Mouse (Mus musculus) hindbrain, embryonic 16.5 days (tissue): ENCODE results near the gene Ripor1. TPM values are rescaled to one million over a fixed set of nuclear protein-coding genes. Genes with fewer than 3 reads are reported as not detected.

Source experiments
- ATAC-seq: fragments of 200-750 bp; cut with Nextera tagmentation; 2 replicates; pipeline ENCODE4 v1.8.0; 2017; ENCODE audit warnings: moderate TSS enrichment, moderate library complexity
- H3K27ac ChIP-seq: fragments of 300-500 bp; sonication (generic); 2 replicates; pipeline ENCODE4 v1.5.1; 2014; ENCODE audit warnings: low read depth, mild to moderate bottlenecking, control low read depth, low read length, moderate library complexity
- H3K27me3 ChIP-seq: fragments of 300-500 bp; sonication (generic); replicated peaks from 2 replicates; pipeline ENCODE4 v1.6.1; 2014; ENCODE audit warnings: low read length; ENCODE audit not compliant: control insufficient read depth, insufficient read depth
- H3K36me3 ChIP-seq: fragments of 300-500 bp; sonication (generic); 2 replicates; pipeline ENCODE4 v1.6.1; 2014; ENCODE audit warnings: mild to moderate bottlenecking, low read length, moderate library complexity, mixed read lengths; ENCODE audit not compliant: control insufficient read depth, insufficient read depth
- H3K4me1 ChIP-seq: fragments of 300-500 bp; sonication (generic); 2 replicates; pipeline ENCODE4 v1.6.1; 2014; ENCODE audit warnings: low read depth, low read length; ENCODE audit not compliant: control insufficient read depth, insufficient read depth
- H3K4me2 ChIP-seq: fragments of 300-500 bp; sonication (generic); 2 replicates; pipeline ENCODE4 v1.6.1; 2014; ENCODE audit warnings: mild to moderate bottlenecking, low read length, control low read depth, moderate library complexity
- H3K4me3 ChIP-seq: fragments of 300-500 bp; sonication (generic); 2 replicates; pipeline ENCODE4 v1.5.1; 2014; ENCODE audit warnings: mild to moderate bottlenecking, low read length, control low read depth, moderate library complexity
- H3K9ac ChIP-seq: fragments of 300-500 bp; sonication (generic); 2 replicates; pipeline ENCODE4 v1.6.1; 2014; ENCODE audit warnings: low read depth, mild to moderate bottlenecking, control low read depth, low read length, moderate library complexity
- H3K9me3 ChIP-seq: fragments of 300-500 bp; sonication (generic); 2 replicates; pipeline ENCODE4 v1.6.1; 2014; ENCODE audit warnings: mild to moderate bottlenecking, low read length, moderate library complexity; ENCODE audit not compliant: control insufficient read depth
- WGBS: fragments of 180-500 bp; shearing (Covaris S2); extraction: QIAGEN DNeasy Blood & Tissue Kit; methylation state at CpG from one replicate; pipeline ENCODE4 v1.1.7; 2014; 5-methylcytosine and 5-hydroxymethylcytosine counted together
- microRNA counts: library from miRNA; unstranded; fragments of <30 nt; microRNA quantifications from one replicate; lab custom pipeline; 2016
- microRNA-seq: library from miRNA; unstranded; fragments of <30 nt; microRNA quantifications from one replicate; pipeline ENCODE4, GENCODE M21; 2017
- polyA plus RNA-seq: library from polyadenylated mRNA; unstranded; fragments of >200 nt; fragmentation: Nextera tagmentation; extraction: Ambion mirVana; gene quantifications from 2 replicates; pipeline ENCODE4 v1.2.1, GENCODE M21; 2015

The Ripor1 gene
- polyA plus RNA-seq, 1 experiment from 2014 or later, result 37.2 TPM

DNA sequence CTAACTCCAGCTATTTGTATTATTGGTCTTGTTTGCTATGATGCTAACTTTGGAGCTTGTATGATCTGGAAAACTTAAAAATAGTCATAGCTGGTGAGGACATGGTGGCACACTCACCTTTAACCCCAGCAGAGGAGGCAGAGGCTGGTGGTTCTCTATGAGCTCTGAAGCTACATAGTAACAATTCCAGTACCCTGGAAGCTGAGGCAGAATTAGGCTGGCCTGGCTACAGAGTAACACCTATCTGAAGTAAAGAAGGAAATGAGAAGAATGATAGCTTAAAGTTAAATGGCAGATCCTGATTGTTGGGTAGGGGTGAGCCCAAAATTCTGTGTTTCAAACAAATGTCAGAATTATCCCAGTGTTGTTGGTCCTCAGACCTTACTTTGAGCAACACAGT, 52.6 kb downstream of the Ripor1 start:
- ATAC-seq, result no peak
- Histone ChIP-seq H3K27me3 (no peaks in the 10 kb centered on the region), H3K36me3 (peaks cover 5% of the 10 kb centered on the region; the same call in 1 of the 2 replicates), H3K4me2 (no peak overlapping the region), H3K9ac (no peak overlapping the region), H3K4me1 (no peaks in the 10 kb centered on the region), H3K9me3 (no peaks in the 10 kb centered on the region), H3K4me3 (no peak overlapping the region), H3K27ac (no peak overlapping the region)

DNA sequence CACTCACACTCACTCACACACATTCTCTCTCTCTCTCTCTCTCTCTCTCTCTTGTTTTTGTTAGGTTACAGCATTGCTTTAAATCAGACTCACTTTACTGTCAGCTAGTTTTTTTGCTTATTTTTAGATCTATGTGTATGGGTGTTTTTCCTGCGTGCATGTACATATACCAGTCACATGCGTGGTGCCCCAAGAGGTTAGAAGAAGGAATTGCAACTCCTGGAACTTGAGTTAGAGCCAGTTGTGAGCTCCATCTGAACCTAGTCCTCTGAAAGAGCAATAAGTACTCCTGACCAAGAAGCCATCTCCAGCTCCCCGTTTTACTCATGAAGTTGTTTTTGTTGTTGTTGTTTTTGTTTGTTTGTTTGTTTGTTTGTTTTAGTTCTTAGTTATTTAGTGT, 56.1 kb downstream of the Ripor1 start:
- peaks cover 7% of the 10 kb centered on the region; the same call in 1 of the 2 replicates for H3K36me3 ChIP-seq
- H3K4me2 ChIP-seq, result no peak overlapping the region
- 85% methylated on average over 3 of the region's 3 CpGs for WGBS
- H3K27ac ChIP-seq, result no peak overlapping the region
- H3K4me1 ChIP-seq, result no peaks in the 10 kb centered on the region
- no peak overlapping the region for H3K9ac ChIP-seq
- H3K4me3 ChIP-seq, result no peak overlapping the region
- no peaks in the 10 kb centered on the region for H3K27me3 ChIP-seq
- no peak for ATAC-seq
- H3K9me3 ChIP-seq, result no peaks in the 10 kb centered on the region

MicroRNA genes within 50 kb of the gene (microRNA counts, 519-probe panel; counts per million panel counts)
- 2,401 counts per million, percentile 60 among the panel's probes with 10 or more counts for microRNA mmu-miR-1966 (lab: Ali Mortazavi, UCI)

Small RNA genes lying within 50 kb of the gene (microRNA-seq; reads per million reads assigned to microRNA genes)
- not detected for gene Mir1966

Other genes with a start within 250 kb of the Ripor1 start
- 1.8 and 2.1 TPM in 2 replicates for gene Plekhg4, start 232.0 kb upstream of the Ripor1 start, polyA plus RNA-seq
- gene Kctd19, start 191.8 kb upstream of the Ripor1 start, polyA plus RNA-seq, result 0.27 TPM in 1 of 2 replicates, not detected in the other
- gene Lrrc36, start 191.7 kb upstream of the Ripor1 start, polyA plus RNA-seq, result 0.44 and 0.60 TPM in 2 replicates
- gene Tppp3, start 133.7 kb upstream of the Ripor1 start, polyA plus RNA-seq, result 246 and 256 TPM in 2 replicates
- gene Zdhhc1, start 108.4 kb upstream of the Ripor1 start, polyA plus RNA-seq, result 39.0 and 40.2 TPM in 2 replicates
- gene Hsd11b2, start 86.5 kb upstream of the Ripor1 start, polyA plus RNA-seq, result 6.9 and 8.8 TPM in 2 replicates
- gene Atp6v0d1, start 39.2 kb upstream of the Ripor1 start, polyA plus RNA-seq, result 250 and 273 TPM in 2 replicates
- gene Ctcf, start 31.3 kb downstream of the Ripor1 start, polyA plus RNA-seq, result 92.7 and 93.4 TPM in 2 replicates
- 0.75 and 1.4 TPM in 2 replicates for gene Agrp, start 32.1 kb downstream of the Ripor1 start, polyA plus RNA-seq
- 22.0 and 22.1 TPM in 2 replicates for gene Carmil2, start 81.0 kb downstream of the Ripor1 start, polyA plus RNA-seq
- gene Acd, start 95.8 kb downstream of the Ripor1 start, polyA plus RNA-seq, result 91.7 and 96.4 TPM in 2 replicates
- gene Pard6a, start 95.9 kb downstream of the Ripor1 start, polyA plus RNA-seq, result 62.5 and 63.8 TPM in 2 replicates
- gene 4933405L10Rik, start 102.4 kb downstream of the Ripor1 start, polyA plus RNA-seq, result 0.15 and 0.24 TPM in 2 replicates
- 17.7 and 17.9 TPM in 2 replicates for gene Enkd1, start 103.0 kb downstream of the Ripor1 start, polyA plus RNA-seq
- gene Gfod2, start 153.4 kb downstream of the Ripor1 start, polyA plus RNA-seq, result 82.7 and 82.9 TPM in 2 replicates
- gene Ranbp10, start 222.1 kb downstream of the Ripor1 start, polyA plus RNA-seq, result 8.9 and 9.3 TPM in 2 replicates
- 0.86 and 1.4 TPM in 2 replicates for gene Tsnaxip1, start 222.5 kb downstream of the Ripor1 start, polyA plus RNA-seq
- 52.3 and 54.7 TPM in 2 replicates for gene Cenpt, start 248.0 kb downstream of the Ripor1 start, polyA plus RNA-seq
- gene Thap11, start 249.9 kb downstream of the Ripor1 start, polyA plus RNA-seq, result 52.5 and 55.9 TPM in 2 replicates